Mouse (Mus musculus): ENCODE results near the gene Mtx1. TPM values are rescaled to one million over a fixed set of nuclear protein-coding genes. Genes with fewer than 3 reads are reported as not detected.

Mtx1 gene
- polyA plus RNA-seq, 1 experiment, result 66.8 TPM

DNA sequence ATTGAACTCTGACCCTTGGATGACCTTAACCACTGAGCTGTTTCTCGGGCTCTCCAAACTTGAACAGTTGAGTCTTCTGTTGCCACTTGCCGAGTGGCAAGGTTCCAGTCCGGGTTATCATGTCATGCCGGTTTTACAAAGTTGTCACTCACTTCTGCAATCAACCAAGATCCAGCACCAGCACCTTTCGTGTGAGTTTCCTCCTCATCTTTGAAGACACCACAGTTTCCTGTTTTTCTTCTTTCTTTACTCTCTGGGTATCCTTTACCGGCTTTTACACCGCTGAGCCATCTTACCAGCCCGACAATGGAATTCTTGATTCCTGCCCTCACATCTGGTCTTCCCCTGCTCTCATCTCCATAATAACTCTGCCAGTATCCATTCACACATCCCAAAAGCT, 36.5 kb downstream of the Mtx1 start:
- no peak overlapping the region for H3K4me3 ChIP-seq (ENCODE audit: insufficient read depth, low read length)
- no peak overlapping the region for H3K27ac ChIP-seq (ENCODE audit: insufficient read depth, low read depth, low read length)
- H3K4me1 ChIP-seq (ENCODE audit: control insufficient read depth, insufficient read depth, low read length), result no peaks in the 10 kb centered on the region
- no peak for TF ChIP-seq CTCF (IDR thresholded peaks at IDR 0.05; ENCODE audit: low read depth, low read length)
- TF ChIP-seq POLR2A (IDR thresholded peaks at IDR 0.05; ENCODE audit: borderline replicate concordance, low read depth, low read length), result no peak

DNA sequence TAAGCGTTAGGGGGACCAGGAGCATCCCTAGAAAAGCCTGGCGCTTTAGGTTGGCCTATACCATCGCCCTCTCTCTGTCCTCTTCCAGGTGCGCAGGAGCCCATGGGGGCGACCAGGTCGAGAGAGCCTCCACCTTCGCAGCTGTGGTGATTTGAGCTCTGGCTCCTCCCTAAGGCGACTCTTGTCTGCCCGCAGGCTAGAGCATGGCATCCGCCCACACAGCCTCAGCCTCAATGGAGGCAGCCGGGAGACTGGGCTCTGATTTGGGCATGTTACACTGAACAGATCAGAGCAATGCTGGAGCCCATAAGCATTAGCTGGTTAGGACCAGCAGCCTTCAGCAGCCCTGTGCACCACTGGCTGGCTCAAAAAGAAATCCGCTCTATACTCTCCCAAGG, 38.4 kb downstream of the Mtx1 start:
- Histone ChIP-seq H3K4me1 (ENCODE audit: control insufficient read depth, insufficient read depth, low read length) (no peaks in the 10 kb centered on the region), H3K4me3 (ENCODE audit: insufficient read depth, low read length) (no peak overlapping the region), H3K27ac (ENCODE audit: insufficient read depth, low read depth, low read length) (no peak overlapping the region)
- TF ChIP-seq POLR2A (IDR thresholded peaks at IDR 0.05; ENCODE audit: borderline replicate concordance, low read depth, low read length) (no peak), CTCF (IDR thresholded peaks at IDR 0.05; ENCODE audit: low read depth, low read length) (no peak)

DNA sequence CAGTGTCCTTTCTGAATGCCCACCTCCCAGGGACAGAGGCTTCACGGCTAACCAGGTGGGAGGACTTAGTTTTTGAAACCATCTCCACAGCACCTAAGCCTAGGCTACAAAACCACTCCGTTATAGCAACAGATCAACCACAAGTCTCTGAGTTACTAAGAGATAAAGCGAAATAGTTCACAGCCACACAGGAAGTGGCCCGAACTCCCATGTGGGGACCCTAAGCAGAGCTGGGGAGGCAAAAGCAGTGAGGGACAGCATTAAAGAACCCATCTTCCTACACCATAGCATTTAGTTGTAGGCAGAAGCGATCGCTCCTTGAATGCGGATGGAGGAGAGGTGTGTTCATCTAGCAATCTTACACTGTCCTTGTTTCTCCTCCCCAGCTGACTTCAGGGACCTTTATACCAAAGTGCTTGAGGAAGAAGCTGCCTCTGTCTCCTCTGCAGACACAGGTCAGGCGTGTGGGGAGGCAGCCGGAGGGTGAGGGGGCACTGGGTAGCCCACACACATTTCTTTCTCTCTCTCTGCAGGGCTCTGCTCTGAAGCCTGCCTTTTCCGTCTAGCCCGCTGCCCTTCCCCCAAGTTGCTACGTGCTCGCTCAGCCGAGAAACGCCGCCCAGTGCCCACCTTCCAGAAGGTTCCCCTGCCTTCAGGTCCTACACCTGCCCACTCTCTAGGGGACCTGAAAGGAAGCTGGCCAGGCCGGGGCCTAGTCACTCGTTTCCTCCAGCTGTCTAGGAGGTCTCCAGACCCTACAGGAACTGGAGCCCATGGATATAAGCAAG, 39.0 kb downstream of the Mtx1 start:
- TF ChIP-seq POLR2A (IDR thresholded peaks at IDR 0.05; ENCODE audit: borderline replicate concordance, low read depth, low read length), result no peak
- TF ChIP-seq CTCF (IDR thresholded peaks at IDR 0.05; ENCODE audit: low read depth, low read length), result no peak
- no peaks in the 10 kb centered on the region for H3K4me1 ChIP-seq (ENCODE audit: control insufficient read depth, insufficient read depth, low read length)
- H3K4me3 ChIP-seq (ENCODE audit: insufficient read depth, low read length), result no peak overlapping the region
- no peak overlapping the region for H3K27ac ChIP-seq (ENCODE audit: insufficient read depth, low read depth, low read length)

DNA sequence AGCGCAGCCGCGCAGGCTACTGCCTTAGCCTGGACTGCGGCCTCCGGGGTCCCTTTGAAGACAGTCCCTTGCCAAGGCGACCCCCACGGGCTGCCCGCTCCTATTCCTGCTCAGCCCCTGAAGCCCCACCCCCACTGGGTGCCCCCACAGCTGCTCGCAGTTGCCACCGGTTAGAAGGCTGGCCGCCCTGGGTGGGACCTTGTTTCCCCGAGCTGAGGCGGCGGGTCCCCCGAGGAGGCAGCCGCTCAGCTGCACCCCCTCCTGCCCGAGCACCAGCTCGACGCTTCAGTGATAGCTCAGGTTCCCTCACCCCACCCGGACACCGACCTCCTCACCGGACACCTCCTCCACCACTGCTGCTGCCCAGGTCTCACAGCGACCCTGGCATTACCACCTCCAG, 39.7 kb downstream of the Mtx1 start:
- H3K4me1 ChIP-seq (ENCODE audit: control insufficient read depth, insufficient read depth, low read length), result no peaks in the 10 kb centered on the region
- H3K4me3 ChIP-seq (ENCODE audit: insufficient read depth, low read length), result no peak overlapping the region
- TF ChIP-seq CTCF (IDR thresholded peaks at IDR 0.05; ENCODE audit: low read depth, low read length) (no peak), POLR2A (IDR thresholded peaks at IDR 0.05; ENCODE audit: borderline replicate concordance, low read depth, low read length) (no peak)
- no peak overlapping the region for H3K27ac ChIP-seq (ENCODE audit: insufficient read depth, low read depth, low read length)

DNA sequence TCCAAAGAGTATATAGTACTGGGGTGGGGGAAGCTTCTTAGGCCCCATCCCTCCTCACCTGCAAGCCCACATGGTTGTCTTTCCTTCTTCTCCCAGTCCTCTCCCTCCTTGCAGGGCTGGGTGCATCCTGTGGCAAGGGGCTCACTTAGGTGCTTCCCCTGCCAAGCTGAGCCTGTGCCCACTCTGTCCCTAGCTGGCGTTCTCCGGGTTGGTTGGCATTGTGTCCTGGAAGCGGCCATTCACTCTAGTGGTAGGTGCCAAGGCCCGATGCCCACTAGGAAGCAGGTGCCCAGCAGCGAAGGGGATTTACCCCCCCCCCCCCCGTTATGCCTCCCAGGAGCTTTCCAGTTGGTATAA, 43.0 kb downstream of the Mtx1 start:
- Histone ChIP-seq H3K4me3 (ENCODE audit: insufficient read depth, low read length) (no peak overlapping the region), H3K4me1 (ENCODE audit: control insufficient read depth, insufficient read depth, low read length) (peaks cover under 1% of the 10 kb centered on the region), H3K27ac (ENCODE audit: insufficient read depth, low read depth, low read length) (no peak overlapping the region)
- TF ChIP-seq POLR2A (IDR thresholded peaks at IDR 0.05; ENCODE audit: borderline replicate concordance, low read depth, low read length) (no peak), CTCF (IDR thresholded peaks at IDR 0.05; ENCODE audit: low read depth, low read length) (no peak)

DNA sequence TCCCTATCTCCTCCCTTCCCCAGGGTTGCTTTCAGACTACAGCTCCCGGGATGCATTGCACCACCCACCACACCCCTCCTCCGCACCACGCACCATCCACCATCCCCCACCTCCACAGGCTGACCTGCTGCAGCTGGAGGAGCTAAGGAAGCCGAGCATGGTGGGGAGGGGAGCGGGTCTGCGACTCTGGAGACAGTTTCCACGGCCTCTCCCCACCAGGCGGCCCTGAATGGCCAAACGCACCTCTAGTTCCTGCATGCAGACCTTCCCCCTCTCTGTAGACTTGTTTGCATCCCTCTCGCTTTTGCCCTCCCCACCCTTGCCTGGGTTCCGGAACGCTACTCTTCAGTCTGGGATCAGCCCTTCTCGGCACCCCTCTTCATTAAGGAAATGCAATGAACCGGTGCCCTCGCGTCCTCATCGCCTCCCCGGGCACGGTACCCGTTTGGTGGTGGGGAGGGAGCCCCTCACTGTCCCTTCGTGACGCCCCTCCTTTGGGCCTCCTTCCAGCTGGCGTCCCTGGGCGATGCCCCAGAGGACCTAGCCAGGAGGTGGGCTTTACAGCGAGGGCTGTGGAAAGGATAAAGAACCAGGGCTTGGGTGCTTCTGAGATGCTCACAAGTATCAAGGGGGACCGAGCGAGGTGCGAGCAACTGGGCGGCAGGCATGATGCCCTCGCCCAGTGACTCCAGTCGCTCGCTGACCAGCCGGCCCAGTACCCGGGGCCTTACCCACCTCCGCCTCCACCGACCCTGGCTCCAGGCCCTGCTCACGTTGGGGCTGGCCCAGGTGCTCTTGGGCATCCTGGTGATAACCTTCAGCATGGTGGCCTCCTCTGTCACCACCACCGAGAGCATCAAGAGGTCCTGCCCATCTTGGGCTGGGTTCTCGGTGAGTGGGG, 43.6 kb downstream of the Mtx1 start, which contains the start of gene Fam189b:
Gene Fam189b (plus strand): TSS at position 86 of the 901 bp plus-strand sequence.
- H3K4me1 ChIP-seq (ENCODE audit: control insufficient read depth, insufficient read depth, low read length), result peaks cover 4% of the 10 kb centered on the region
- H3K27ac ChIP-seq (ENCODE audit: insufficient read depth, low read depth, low read length), result no peak within 1 kb of the TSS
- peak within 1 kb of the TSS; percentile 49 for H3K4me3 ChIP-seq (ENCODE audit: insufficient read depth, low read length)
- no peak for TF ChIP-seq CTCF (IDR thresholded peaks at IDR 0.05; ENCODE audit: low read depth, low read length)
- no peak for TF ChIP-seq POLR2A (IDR thresholded peaks at IDR 0.05; ENCODE audit: borderline replicate concordance, low read depth, low read length)

DNA sequence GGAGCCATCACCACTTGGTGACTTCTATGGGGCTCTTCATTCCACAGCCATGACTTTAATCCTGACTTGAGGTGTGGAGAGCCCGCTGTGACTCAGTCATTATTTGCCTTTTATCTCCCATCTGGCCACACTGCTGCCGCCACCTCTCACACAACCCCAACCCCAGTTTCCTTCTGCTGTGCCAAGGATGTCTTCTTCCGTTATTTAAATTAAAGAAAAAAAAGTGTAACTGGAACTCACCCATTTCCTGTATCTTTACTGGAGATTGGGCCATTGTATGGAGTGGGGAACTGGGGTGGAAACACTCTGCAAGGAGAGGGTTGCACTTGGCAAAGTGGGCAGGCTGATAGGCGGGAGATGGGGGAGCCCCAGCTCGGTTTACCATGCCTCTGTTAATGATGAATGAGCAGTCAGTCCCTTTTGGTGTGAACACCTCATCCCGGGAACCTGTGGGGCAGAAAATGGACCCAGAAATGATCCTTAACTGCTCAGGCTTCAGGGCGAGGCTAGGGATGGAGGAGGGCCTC, 44.3 kb downstream of the Mtx1 start:
- Histone ChIP-seq H3K4me3 (ENCODE audit: insufficient read depth, low read length) (no peak overlapping the region), H3K27ac (ENCODE audit: insufficient read depth, low read depth, low read length) (no peak overlapping the region), H3K4me1 (ENCODE audit: control insufficient read depth, insufficient read depth, low read length) (peaks cover 4% of the 10 kb centered on the region)
- TF ChIP-seq POLR2A (IDR thresholded peaks at IDR 0.05; ENCODE audit: borderline replicate concordance, low read depth, low read length) (no peak), CTCF (IDR thresholded peaks at IDR 0.05; ENCODE audit: low read depth, low read length) (no peak)

DNA sequence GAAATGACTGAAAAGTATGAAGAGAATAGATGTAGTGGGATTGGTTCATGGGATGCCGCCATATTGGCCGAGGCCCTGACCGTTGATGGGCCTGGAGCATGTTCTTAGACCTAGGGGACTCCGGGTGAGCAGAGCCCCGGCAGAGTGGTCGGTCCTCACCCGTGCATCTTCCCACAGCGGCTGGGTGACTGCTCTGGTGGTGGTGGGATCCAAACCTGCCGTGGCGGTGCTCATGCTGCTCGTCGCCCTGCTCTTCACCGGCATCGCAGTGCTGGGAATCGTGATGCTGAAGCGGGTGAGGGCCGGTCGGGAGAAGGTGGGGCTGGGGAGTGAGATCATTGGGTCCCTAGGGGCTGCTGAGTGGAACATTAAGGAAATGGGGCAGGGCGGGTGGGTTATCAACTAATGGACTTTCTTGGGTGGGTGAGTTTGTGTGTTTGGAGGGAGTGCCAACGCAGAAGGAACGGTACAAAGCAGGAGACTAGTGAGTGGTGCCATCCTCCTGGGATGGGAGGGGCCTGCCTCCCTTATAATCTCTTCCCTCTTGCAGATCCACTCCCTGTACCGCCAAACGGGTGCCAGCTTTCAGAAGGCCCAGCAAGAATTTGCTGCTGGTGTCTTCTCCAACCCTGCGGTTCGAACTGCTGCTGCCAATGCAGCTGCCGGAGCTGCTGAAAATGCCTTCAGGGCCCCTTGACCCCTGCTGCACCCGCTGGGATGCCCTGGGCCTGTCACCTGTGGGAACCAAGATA, 45.0 kb downstream of the Mtx1 start:
- no peak for TF ChIP-seq CTCF (IDR thresholded peaks at IDR 0.05; ENCODE audit: low read depth, low read length)
- TF ChIP-seq POLR2A (IDR thresholded peaks at IDR 0.05; ENCODE audit: borderline replicate concordance, low read depth, low read length), result no peak
- Histone ChIP-seq H3K4me3 (ENCODE audit: insufficient read depth, low read length) (no peak overlapping the region), H3K27ac (ENCODE audit: insufficient read depth, low read depth, low read length) (no peak overlapping the region), H3K4me1 (ENCODE audit: control insufficient read depth, insufficient read depth, low read length) (peaks cover 4% of the 10 kb centered on the region)

DNA sequence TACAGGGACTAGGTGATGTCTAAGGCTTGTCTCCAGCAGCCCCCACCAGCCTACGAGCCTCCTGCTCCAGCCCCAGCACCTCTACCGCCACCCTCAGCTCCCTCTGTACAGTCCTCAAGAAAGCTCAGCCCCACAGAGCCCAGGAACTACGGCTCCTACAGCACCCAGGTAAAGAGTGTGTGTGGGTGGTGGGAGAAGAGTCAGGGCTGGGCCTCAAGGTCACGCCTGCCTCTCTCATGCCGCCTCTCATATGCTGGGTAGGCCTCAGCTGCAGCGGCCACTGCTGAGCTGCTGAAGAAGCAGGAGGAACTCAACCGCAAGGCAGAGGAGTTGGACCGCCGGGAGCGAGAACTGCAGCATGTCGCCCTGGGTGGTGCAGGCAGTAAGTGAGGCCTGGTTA, 47.8 kb downstream of the Mtx1 start:
- no peak for TF ChIP-seq CTCF (IDR thresholded peaks at IDR 0.05; ENCODE audit: low read depth, low read length)
- TF ChIP-seq POLR2A (IDR thresholded peaks at IDR 0.05; ENCODE audit: borderline replicate concordance, low read depth, low read length), result no peak
- H3K27ac ChIP-seq (ENCODE audit: insufficient read depth, low read depth, low read length), result no peak overlapping the region
- H3K4me3 ChIP-seq (ENCODE audit: insufficient read depth, low read length), result 0 out of 2 replicates have a peak overlapping the region, but pooled peaks have one; percentile 74
- H3K4me1 ChIP-seq (ENCODE audit: control insufficient read depth, insufficient read depth, low read length), result peaks cover 7% of the 10 kb centered on the region
